Mouse (Mus musculus) subcutaneous adipose tissue, adult 2 months (tissue): ENCODE data around the gene Zfp938. TPM values are rescaled to one million over a fixed set of nuclear protein-coding genes. Genes with fewer than 3 reads are reported as not detected.

Experiments
- polyA plus RNA-seq: library from polyadenylated mRNA; depleted of rRNA; stranded (reverse); fragments of >200 nt; gene quantifications from 2 replicates; pipeline ENCODE4 v1.2.3, GENCODE M21; 2012; ENCODE audit warnings: low replicate concordance; rRNA removed

Gene Zfp938
- polyA plus RNA-seq = 1.4 and 2.0 TPM in 2 replicates

GRCm38 (mm10) chr10:82240742-82241400 lies at the start of gene Zfp938:
TSS of gene Zfp938 (minus strand) at chr10:82241280.

Other genes with a start within 250 kb of the Zfp938 start
- gene Zfp873, start 193.2 kb downstream of the Zfp938 start, polyA plus RNA-seq = 1.5 and 1.9 TPM in 2 replicates
- gene BC024063, start 157.9 kb downstream of the Zfp938 start, polyA plus RNA-seq = 0.04 and 0.44 TPM in 2 replicates
- gene AU041133, start 113.3 kb downstream of the Zfp938 start, polyA plus RNA-seq = 0.43 and 0.45 TPM in 2 replicates
- not detected in 2 replicates for gene 4932415D10Rik, start 75.3 kb upstream of the Zfp938 start, polyA plus RNA-seq
- 1.0 and 2.9 TPM in 2 replicates for gene Gm4924, start 113.0 kb upstream of the Zfp938 start, polyA plus RNA-seq